Comparison of ENCODE assay signal across 9 mouse cellular contexts in genomic region chr13:95221882-95222568, GRCm38 (mm10). TPM values are rescaled to one million over a fixed set of nuclear protein-coding genes. Genes with fewer than 3 reads are reported as not detected.
A peak's percentile ranks its signal among the peaks of the same experiment; 100 is the strongest.
DNase-seq lines count a peak whose midpoint lies in the region; ATAC-seq and TF ChIP-seq lines count a peak whose summit lies in the region.
"Had no signal": no experiment of that assay in that cellular context is flagged by ENCODE, and none has a peak within 500 bp of the region (broad histone marks: within the 10 kb centered on the region; RNA-seq: fewer than 3 reads in every experiment).

No protein-coding gene starts in this region.

- H3K9ac ChIP-seq in lung, postnatal 0 days (replicated peaks; ENCODE audit: low read depth): peak overlapping the region; percentile 54
- H3K9ac ChIP-seq in midbrain, postnatal 0 days (replicated peaks; ENCODE audit: low read length, poor library complexity, severe bottlenecking): peak overlapping the region; percentile 68

- 0 out of 2 replicates have a peak, but pooled peaks cover 6% of the 10 kb centered on the region for H3K27me3 ChIP-seq in lung, postnatal 0 days (replicated peaks; ENCODE audit: insufficient read depth, low read length)
- H3K27me3 ChIP-seq in midbrain, postnatal 0 days (ENCODE audit: insufficient read depth, low read length): no peaks in the 10 kb centered on the region

- WGBS in lung, postnatal 0 days: 3% methylated on average over 24 of the region's 24 CpGs
- 2% methylated on average over 24 of the region's 24 CpGs for WGBS in midbrain, postnatal 0 days

- no peaks in the 10 kb centered on the region; the same call in 1 of the 2 replicates for H3K4me1 ChIP-seq in lung, postnatal 0 days (ENCODE audit: insufficient read depth, low read depth, low read length)
- H3K4me1 ChIP-seq in midbrain, postnatal 0 days (ENCODE audit: insufficient read depth, low read length): no peaks in the 10 kb centered on the region

- ATAC-seq in lung, postnatal 0 days: no peak
- ATAC-seq in midbrain, postnatal 0 days (ENCODE audit: low FRiP score): 0 out of 2 replicates have a peak, but pooled peaks have one; percentile 25

- no peaks in the 10 kb centered on the region for H3K9me3 ChIP-seq in lung, postnatal 0 days (ENCODE audit: low read length)
- H3K9me3 ChIP-seq in midbrain, postnatal 0 days (ENCODE audit: low read length): no peaks in the 10 kb centered on the region

- H3K4me3 ChIP-seq in lung, postnatal 0 days (ENCODE audit: low read depth, low read length): peak overlapping the region; percentile 68
- H3K4me3 ChIP-seq in midbrain, postnatal 0 days (ENCODE audit: low read depth, low read length): peak overlapping the region; percentile 80
- H3K4me3 ChIP-seq: myocyte had no signal

- TF ChIP-seq EP300 in lung, postnatal 0 days (IDR thresholded peaks at IDR 0.05): no peak

- DNase-seq in adrenal gland, adult 2 months: peak; percentile 40
- DNase-seq in adrenal gland, adult 8-10 months: no peak
- DNase-seq in lung, postnatal 0 days (ENCODE audit: low spot score): no peak
- no peak for DNase-seq in lung, postnatal 36 days
- peak; percentile 19 to 32 for DNase-seq in layer of hippocampus, postnatal 14 days (ENCODE audit: low spot score in 2 of 2)
- DNase-seq in midbrain, postnatal 0 days (ENCODE audit: low spot score): peak; percentile 32
- DNase-seq in gastrocnemius, postnatal 10 days: no peak
- DNase-seq in spleen, adult 12 weeks (ENCODE audit: low spot score): no peak

- peak overlapping the region; percentile 84 for H3K4me2 ChIP-seq in lung, postnatal 0 days (replicated peaks; ENCODE audit: low read depth, low read length)
- peak overlapping the region; percentile 93 for H3K4me2 ChIP-seq in midbrain, postnatal 0 days (ENCODE audit: low read depth, low read length, poor library complexity, severe bottlenecking)

- no peaks in the 10 kb centered on the region for H3K36me3 ChIP-seq in lung, postnatal 0 days (ENCODE audit: insufficient read depth, low read length)
- H3K36me3 ChIP-seq in midbrain, postnatal 0 days (ENCODE audit: insufficient read depth, low read length): no peaks in the 10 kb centered on the region

- H3K27ac ChIP-seq in lung, postnatal 0 days (ENCODE audit: low read length): peak overlapping the region; percentile 88
- H3K27ac ChIP-seq in midbrain, postnatal 0 days (ENCODE audit: low read depth, low read length): peak overlapping the region; percentile 43; the same call in 1 of the 2 replicates

- no peak for TF ChIP-seq CTCF in lung, postnatal 0 days (IDR thresholded peaks at IDR 0.05)
- no peak for TF ChIP-seq CTCF in midbrain, postnatal 0 days (IDR thresholded peaks at IDR 0.05)

RNA-seq across cellular contexts. Expression of gene Pde8b, which starts 28.1 kb away (rescaled TPM):
- total RNA-seq in adrenal gland, adult 2 months (2021): 100 to 1,000 TPM in 1 of 2 experiments, 10 to 100 TPM in 1; 64.8 to 181 TPM
- polyA plus RNA-seq in adrenal gland, adult 2 months (2012; rRNA removed): 162 and 173 TPM in 2 replicates
- 100 to 1,000 TPM in 2 of 4 experiments, 10 to 100 TPM in 2; 57.8 to 141 (median 103) TPM for total RNA-seq in adrenal gland, adult 8-10 months (2022)
- polyA plus RNA-seq in lung, postnatal 0 days (2015; fragmentation: Nextera tagmentation; extraction: Ambion mirVana): 18.1 and 19.3 TPM in 2 replicates
- 10 to 100 TPM; 64.7 to 69.2 TPM for total RNA-seq in layer of hippocampus, postnatal 14 days (2021)
- total RNA-seq in midbrain, postnatal 0 days (2014; rRNA removed): 23.6 and 28.7 TPM in 2 replicates
- polyA plus RNA-seq in midbrain, postnatal 0 days (2015; fragmentation: Nextera tagmentation; extraction: Ambion mirVana): 6.4 and 7.1 TPM in 2 replicates
- total RNA-seq in gastrocnemius, postnatal 10 days (2021): 1 to 10 TPM; 4.8 to 6.1 TPM

Comparison
In these comparisons a context has a peak if more than half of its experiments do, and no peak if none do; other contexts are left out.
1. DNase-seq: peak in adrenal gland, adult 2 months (single experiment), layer of hippocampus, postnatal 14 days (2 of 2) and midbrain, postnatal 0 days (single experiment); none in adrenal gland, adult 8-10 months (single experiment), lung, postnatal 0 days (single experiment), lung, postnatal 36 days (single experiment), gastrocnemius, postnatal 10 days (single experiment) and spleen, adult 12 weeks (single experiment).